Mouse (Mus musculus): ENCODE measurements around the gene Ccdc57. TPM values are rescaled to one million over a fixed set of nuclear protein-coding genes. Genes with fewer than 3 reads are reported as not detected.
"Not testable (repeated sequence)": the region's sequence is repeated elsewhere in the genome, so short reads cannot be mapped to it uniquely, and the experiment has no call there.

Gene Ccdc57
- polyA plus RNA-seq, 1 experiment from 2014 or later, result 8.8 TPM

- H3K9me3 ChIP-seq (ENCODE audit: control insufficient read depth, low read length); H3K27me3 ChIP-seq (replicated peaks; ENCODE audit: control insufficient read depth, insufficient read depth, low read length); H3K4me2 ChIP-seq (ENCODE audit: low read length); H3K9ac ChIP-seq (replicated peaks; ENCODE audit: low read depth, low read length); H3K4me3 ChIP-seq (replicated peaks; ENCODE audit: low read length); H3K27ac ChIP-seq (ENCODE audit: low read length); ATAC-seq: not testable (repeated sequence)
- 94% methylated on average over 9 of the region's 10 CpGs for WGBS
- Histone ChIP-seq H3K36me3 (ENCODE audit: control insufficient read depth, insufficient read depth) (peaks cover 35% of the 10 kb centered on the region), H3K4me1 (replicated peaks; ENCODE audit: control insufficient read depth, insufficient read depth, low read length) (peaks cover 12% of the 10 kb centered on the region)
These were observed 144.2 kb downstream of the Ccdc57 start for GRCm38 (mm10) chr11:120788460-120788859.

GRCm38 (mm10) chr11:120785145-120785544, 147.5 kb downstream of the Ccdc57 start:
- Histone ChIP-seq H3K4me3 (replicated peaks; ENCODE audit: low read length) (peak overlapping the region; percentile 71), H3K4me1 (replicated peaks; ENCODE audit: control insufficient read depth, insufficient read depth, low read length) (peaks cover 18% of the 10 kb centered on the region), H3K27me3 (replicated peaks; ENCODE audit: control insufficient read depth, insufficient read depth, low read length) (no peaks in the 10 kb centered on the region), H3K27ac (ENCODE audit: low read length) (no peak overlapping the region), H3K9me3 (ENCODE audit: control insufficient read depth, low read length) (no peaks in the 10 kb centered on the region), H3K36me3 (ENCODE audit: control insufficient read depth, insufficient read depth) (peaks cover 21% of the 10 kb centered on the region), H3K4me2 (ENCODE audit: low read length) (peak overlapping the region; percentile 94), H3K9ac (replicated peaks; ENCODE audit: low read depth, low read length) (peak overlapping the region; percentile 87)
- ATAC-seq, result no peak
- WGBS, result 35% methylated on average over 9 of the region's 9 CpGs

- Histone ChIP-seq H3K4me2 (ENCODE audit: low read length) (peak within 1 kb of the TSS; percentile 94), H3K4me3 (replicated peaks; ENCODE audit: low read length) (peak within 1 kb of the TSS; percentile 71), H3K27ac (ENCODE audit: low read length) (peak within 1 kb of the TSS; percentile 60), H3K36me3 (ENCODE audit: control insufficient read depth, insufficient read depth) (peaks cover 14% of the 10 kb centered on the region; the same call in 1 of the 2 replicates), H3K27me3 (replicated peaks; ENCODE audit: control insufficient read depth, insufficient read depth, low read length) (no peaks in the 10 kb centered on the region), H3K4me1 (replicated peaks; ENCODE audit: control insufficient read depth, insufficient read depth, low read length) (peaks cover 18% of the 10 kb centered on the region), H3K9me3 (ENCODE audit: control insufficient read depth, low read length) (no peaks in the 10 kb centered on the region), H3K9ac (replicated peaks; ENCODE audit: low read depth, low read length) (peak within 1 kb of the TSS; percentile 87)
- ATAC-seq, result peak; percentile 91
- under 1% methylated on average over 95 of the region's 107 CpGs for WGBS
These were observed 148.4 kb downstream of the Ccdc57 start, which contains the start of the genes Rfng and Gps1 for GRCm38 (mm10) chr11:120784064-120784791. Rfng (minus strand) TSS chr11:120784207. Gps1 (plus strand) TSS chr11:120784272.

- WGBS, result 1% methylated on average over 42 of the region's 42 CpGs
- peak; percentile 35; the same call in 1 of the 2 replicates for ATAC-seq
These were observed 149.1 kb downstream of the Ccdc57 start for GRCm38 (mm10) chr11:120783426-120784063.

GRCm38 (mm10) chr11:120781361-120781760, 151.3 kb downstream of the Ccdc57 start:
- H3K9ac ChIP-seq (replicated peaks; ENCODE audit: low read depth, low read length); H3K4me2 ChIP-seq (ENCODE audit: low read length); ATAC-seq; H3K27ac ChIP-seq (ENCODE audit: low read length); H3K36me3 ChIP-seq (ENCODE audit: control insufficient read depth, insufficient read depth); H3K9me3 ChIP-seq (ENCODE audit: control insufficient read depth, low read length); H3K27me3 ChIP-seq (replicated peaks; ENCODE audit: control insufficient read depth, insufficient read depth, low read length); H3K4me3 ChIP-seq (replicated peaks; ENCODE audit: low read length): not testable (repeated sequence)
- H3K4me1 ChIP-seq (replicated peaks; ENCODE audit: control insufficient read depth, insufficient read depth, low read length), result peaks cover 18% of the 10 kb centered on the region
- 96% methylated on average over 6 of the region's 6 CpGs for WGBS

More at GRCm38 (mm10) chr11:120783426-120784063, 149.1 kb downstream of the Ccdc57 start:
- peak overlapping the region; percentile 91 for H3K4me2 ChIP-seq (ENCODE audit: low read length)
- H3K9ac ChIP-seq (replicated peaks; ENCODE audit: low read depth, low read length), result peak overlapping the region; percentile 87
- no peaks in the 10 kb centered on the region for H3K27me3 ChIP-seq (replicated peaks; ENCODE audit: control insufficient read depth, insufficient read depth, low read length)
- H3K4me1 ChIP-seq (replicated peaks; ENCODE audit: control insufficient read depth, insufficient read depth, low read length), result peaks cover 18% of the 10 kb centered on the region
- peak overlapping the region; percentile 71 for H3K4me3 ChIP-seq (replicated peaks; ENCODE audit: low read length)
- H3K27ac ChIP-seq (ENCODE audit: low read length), result peak overlapping the region; percentile 60
- no peaks in the 10 kb centered on the region for H3K9me3 ChIP-seq (ENCODE audit: control insufficient read depth, low read length)
- peaks cover 12% of the 10 kb centered on the region; the same call in 1 of the 2 replicates for H3K36me3 ChIP-seq (ENCODE audit: control insufficient read depth, insufficient read depth)

- Histone ChIP-seq H3K4me3 (replicated peaks; ENCODE audit: low read length) (no peak overlapping the region), H3K27me3 (replicated peaks; ENCODE audit: control insufficient read depth, insufficient read depth, low read length) (no peaks in the 10 kb centered on the region), H3K9ac (replicated peaks; ENCODE audit: low read depth, low read length) (no peak overlapping the region), H3K4me2 (ENCODE audit: low read length) (no peak overlapping the region), H3K9me3 (ENCODE audit: control insufficient read depth, low read length) (no peaks in the 10 kb centered on the region), H3K27ac (ENCODE audit: low read length) (no peak overlapping the region), H3K36me3 (ENCODE audit: control insufficient read depth, insufficient read depth) (peaks cover 2% of the 10 kb centered on the region; the same call in 1 of the 2 replicates), H3K4me1 (replicated peaks; ENCODE audit: control insufficient read depth, insufficient read depth, low read length) (peaks cover 9% of the 10 kb centered on the region)
- no peak for ATAC-seq
- WGBS, result 86% methylated on average over 1 of the region's 1 CpGs
These were observed 152.8 kb downstream of the Ccdc57 start for GRCm38 (mm10) chr11:120779876-120780275.

GRCm38 (mm10) chr11:120777123-120777522, 155.5 kb downstream of the Ccdc57 start:
- H3K4me2 ChIP-seq (ENCODE audit: low read length), result no peak overlapping the region
- H3K27me3 ChIP-seq (replicated peaks; ENCODE audit: control insufficient read depth, insufficient read depth, low read length), result no peaks in the 10 kb centered on the region
- H3K36me3 ChIP-seq (ENCODE audit: control insufficient read depth, insufficient read depth), result peaks cover 2% of the 10 kb centered on the region; the same call in 1 of the 2 replicates
- no peak overlapping the region for H3K27ac ChIP-seq (ENCODE audit: low read length)
- WGBS, result 34% methylated on average over 6 of the region's 6 CpGs
- no peak for ATAC-seq
- no peaks in the 10 kb centered on the region for H3K9me3 ChIP-seq (ENCODE audit: control insufficient read depth, low read length)
- no peak overlapping the region for H3K4me3 ChIP-seq (replicated peaks; ENCODE audit: low read length)
- no peaks in the 10 kb centered on the region for H3K4me1 ChIP-seq (replicated peaks; ENCODE audit: control insufficient read depth, insufficient read depth, low read length)
- H3K9ac ChIP-seq (replicated peaks; ENCODE audit: low read depth, low read length), result no peak overlapping the region

Other genes with a start within 250 kb of the Ccdc57 start
- gene Cenpx, start 219.1 kb downstream of the Ccdc57 start, polyA plus RNA-seq (2015; fragmentation: Nextera tagmentation; extraction: Ambion mirVana), result 82.8 and 95.0 TPM in 2 replicates
- 91.0 and 118 TPM in 2 replicates for gene Lrrc45, start 218.9 kb downstream of the Ccdc57 start, polyA plus RNA-seq (2015; fragmentation: Nextera tagmentation; extraction: Ambion mirVana)
- 251 and 347 TPM in 2 replicates for gene Rac3, start 211.4 kb downstream of the Ccdc57 start, polyA plus RNA-seq (2015; fragmentation: Nextera tagmentation; extraction: Ambion mirVana)
- gene Dcxr, start 205.6 kb downstream of the Ccdc57 start, polyA plus RNA-seq (2015; fragmentation: Nextera tagmentation; extraction: Ambion mirVana), result 7.6 TPM in 2 replicates
- 0.92 and 4.8 TPM in 2 replicates for gene Cbr2, start 200.8 kb downstream of the Ccdc57 start, polyA plus RNA-seq (2015; fragmentation: Nextera tagmentation; extraction: Ambion mirVana)
- gene Hmga1b, start 170.1 kb downstream of the Ccdc57 start, polyA plus RNA-seq (2015; fragmentation: Nextera tagmentation; extraction: Ambion mirVana), result 1.7 and 2.2 TPM in 2 replicates
- 95.2 and 119 TPM in 2 replicates for gene Rfng, start 148.7 kb downstream of the Ccdc57 start, polyA plus RNA-seq (2015; fragmentation: Nextera tagmentation; extraction: Ambion mirVana)
- 287 and 305 TPM in 2 replicates for gene Gps1, start 148.6 kb downstream of the Ccdc57 start, polyA plus RNA-seq (2015; fragmentation: Nextera tagmentation; extraction: Ambion mirVana)
- gene Dus1l, start 136.5 kb downstream of the Ccdc57 start, polyA plus RNA-seq (2015; fragmentation: Nextera tagmentation; extraction: Ambion mirVana), result 53.4 and 56.9 TPM in 2 replicates
- gene Fasn, start 108.3 kb downstream of the Ccdc57 start, polyA plus RNA-seq (2015; fragmentation: Nextera tagmentation; extraction: Ambion mirVana), result 92.0 and 97.4 TPM in 2 replicates
- gene Slc16a3, start 15.6 kb upstream of the Ccdc57 start, polyA plus RNA-seq (2015; fragmentation: Nextera tagmentation; extraction: Ambion mirVana), result 7.7 and 9.5 TPM in 2 replicates
- 146 and 149 TPM in 2 replicates for gene Csnk1d, start 58.5 kb upstream of the Ccdc57 start, polyA plus RNA-seq (2015; fragmentation: Nextera tagmentation; extraction: Ambion mirVana)
- gene Cd7, start 106.5 kb upstream of the Ccdc57 start, polyA plus RNA-seq (2015; fragmentation: Nextera tagmentation; extraction: Ambion mirVana), result not detected in 2 replicates
- not detected in 2 replicates for gene Sectm1b, start 130.7 kb upstream of the Ccdc57 start, polyA plus RNA-seq (2015; fragmentation: Nextera tagmentation; extraction: Ambion mirVana)
- not detected in 2 replicates for gene Sectm1a, start 148.3 kb upstream of the Ccdc57 start, polyA plus RNA-seq (2015; fragmentation: Nextera tagmentation; extraction: Ambion mirVana)
- gene Tex19.2, start 185.8 kb upstream of the Ccdc57 start, polyA plus RNA-seq (2015; fragmentation: Nextera tagmentation; extraction: Ambion mirVana), result not detected in 2 replicates
- not detected in 2 replicates for gene Tex19.1, start 213.3 kb upstream of the Ccdc57 start, polyA plus RNA-seq (2015; fragmentation: Nextera tagmentation; extraction: Ambion mirVana)
- 0.16 and 0.19 TPM in 2 replicates for gene Uts2r, start 227.4 kb upstream of the Ccdc57 start, polyA plus RNA-seq (2015; fragmentation: Nextera tagmentation; extraction: Ambion mirVana)